Mouse (Mus musculus): ENCODE results near the gene Fam173b. TPM values are rescaled to one million over a fixed set of nuclear protein-coding genes. Genes with fewer than 3 reads are reported as not detected.

The Fam173b gene
- polyA plus RNA-seq, 1 experiment from 2014 or later, result 9.8 TPM

DNA sequence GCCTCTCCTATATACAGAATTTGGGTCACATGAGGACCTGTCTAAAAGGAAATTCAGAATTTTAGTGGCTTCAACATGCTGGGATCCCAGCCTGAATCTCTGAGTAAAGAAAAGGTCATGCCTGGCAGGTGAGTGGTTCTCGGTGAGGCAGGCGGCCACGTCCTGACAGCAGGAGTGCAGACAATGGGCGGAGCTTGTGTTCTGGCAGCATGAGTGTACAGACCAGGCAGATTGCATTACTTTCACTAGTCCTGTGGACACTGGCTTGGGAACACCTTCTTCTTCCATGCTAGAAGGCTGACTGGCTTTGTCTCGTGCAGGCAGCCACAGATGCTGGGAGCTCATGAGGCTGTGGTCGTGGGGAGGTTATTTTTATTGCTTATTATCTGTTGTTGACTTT, 5.2 kb downstream of the Fam173b start:
- H3K27me3 ChIP-seq (replicated peaks; ENCODE audit: control insufficient read depth, insufficient read depth, low read length), result no peaks in the 10 kb centered on the region
- H3K9ac ChIP-seq (ENCODE audit: low read depth, low read length), result no peak overlapping the region
- H3K9me3 ChIP-seq (ENCODE audit: control insufficient read depth), result no peaks in the 10 kb centered on the region
- peak overlapping the region; percentile 27; the same call in 1 of the 2 replicates for H3K4me2 ChIP-seq (replicated peaks; ENCODE audit: low read depth)
- TF ChIP-seq CTCF (IDR thresholded peaks at IDR 0.05; ENCODE audit: low read depth), result no peak
- WGBS, result 32% methylated on average over 6 of the region's 6 CpGs
- H3K4me1 ChIP-seq (replicated peaks; ENCODE audit: control insufficient read depth, insufficient read depth, low read length), result 0 out of 2 replicates have a peak, but pooled peaks cover 3% of the 10 kb centered on the region
- no peak overlapping the region for H3K27ac ChIP-seq (ENCODE audit: low read depth, low read length)
- no peak for ATAC-seq
- no peak overlapping the region for H3K4me3 ChIP-seq (ENCODE audit: low read depth, low read length)
- no peaks in the 10 kb centered on the region; the same call in 1 of the 2 replicates for H3K36me3 ChIP-seq (ENCODE audit: control insufficient read depth, insufficient read depth)

DNA sequence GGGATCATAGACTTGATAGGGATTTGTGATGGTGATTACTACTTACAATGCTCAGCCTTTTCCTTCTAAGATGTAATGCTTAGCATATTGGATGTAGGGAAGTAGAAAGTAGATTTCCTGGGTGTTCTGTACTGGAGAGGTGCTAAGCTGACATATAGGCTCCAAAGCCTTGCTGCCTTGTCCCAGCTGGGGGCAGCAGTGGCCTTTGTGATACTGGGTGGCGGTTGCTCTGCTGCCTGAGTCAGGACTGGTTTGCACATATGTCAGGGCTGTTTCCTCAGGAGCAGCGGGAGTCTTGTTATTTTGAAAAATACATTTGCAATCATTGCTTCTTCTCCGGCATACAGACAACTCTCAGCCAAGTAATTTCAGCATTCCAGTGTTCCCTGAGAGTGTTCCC, 9.4 kb downstream of the Fam173b start:
- Histone ChIP-seq H3K27me3 (replicated peaks; ENCODE audit: control insufficient read depth, insufficient read depth, low read length) (no peaks in the 10 kb centered on the region), H3K36me3 (ENCODE audit: control insufficient read depth, insufficient read depth) (peaks cover 13% of the 10 kb centered on the region; the same call in 1 of the 2 replicates), H3K4me1 (replicated peaks; ENCODE audit: control insufficient read depth, insufficient read depth, low read length) (no peaks in the 10 kb centered on the region), H3K9me3 (ENCODE audit: control insufficient read depth) (no peaks in the 10 kb centered on the region), H3K4me2 (replicated peaks; ENCODE audit: low read depth) (no peak overlapping the region), H3K9ac (ENCODE audit: low read depth, low read length) (no peak overlapping the region), H3K27ac (ENCODE audit: low read depth, low read length) (no peak overlapping the region), H3K4me3 (ENCODE audit: low read depth, low read length) (no peak overlapping the region)
- TF ChIP-seq CTCF (IDR thresholded peaks at IDR 0.05; ENCODE audit: low read depth), result peak; percentile 71
- WGBS, result 81% methylated on average over 3 of the region's 3 CpGs
- no peak for ATAC-seq

DNA sequence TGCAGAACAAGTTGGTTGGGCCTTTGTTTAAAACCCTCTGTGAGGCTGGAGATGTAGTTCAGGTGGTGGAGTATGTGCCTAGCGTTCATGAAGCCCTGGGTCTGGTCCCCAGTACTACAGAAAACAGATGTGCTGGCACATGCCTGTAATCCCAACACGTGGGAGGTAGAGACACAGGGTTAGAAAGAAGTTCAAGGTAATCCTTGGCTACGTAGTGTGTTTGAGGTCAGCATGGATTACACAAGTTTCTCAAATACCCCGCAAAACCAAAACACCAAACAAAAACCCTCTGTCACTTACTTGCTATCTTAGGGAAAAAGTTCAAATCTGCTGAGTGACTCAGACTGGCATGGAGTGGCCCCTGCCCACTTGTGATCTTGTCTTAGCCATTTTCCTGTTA, 10.3 kb downstream of the Fam173b start:
- no peaks in the 10 kb centered on the region for H3K27me3 ChIP-seq (replicated peaks; ENCODE audit: control insufficient read depth, insufficient read depth, low read length)
- H3K27ac ChIP-seq (ENCODE audit: low read depth, low read length), result no peak overlapping the region
- ATAC-seq, result no peak
- peaks cover 17% of the 10 kb centered on the region; the same call in 1 of the 2 replicates for H3K36me3 ChIP-seq (ENCODE audit: control insufficient read depth, insufficient read depth)
- H3K9me3 ChIP-seq (ENCODE audit: control insufficient read depth), result no peaks in the 10 kb centered on the region
- no peak overlapping the region for H3K9ac ChIP-seq (ENCODE audit: low read depth, low read length)
- WGBS, result 96% methylated on average over 4 of the region's 4 CpGs
- H3K4me2 ChIP-seq (replicated peaks; ENCODE audit: low read depth), result no peak overlapping the region
- H3K4me1 ChIP-seq (replicated peaks; ENCODE audit: control insufficient read depth, insufficient read depth, low read length), result no peaks in the 10 kb centered on the region
- TF ChIP-seq CTCF (IDR thresholded peaks at IDR 0.05; ENCODE audit: low read depth), result no peak
- H3K4me3 ChIP-seq (ENCODE audit: low read depth, low read length), result no peak overlapping the region

DNA sequence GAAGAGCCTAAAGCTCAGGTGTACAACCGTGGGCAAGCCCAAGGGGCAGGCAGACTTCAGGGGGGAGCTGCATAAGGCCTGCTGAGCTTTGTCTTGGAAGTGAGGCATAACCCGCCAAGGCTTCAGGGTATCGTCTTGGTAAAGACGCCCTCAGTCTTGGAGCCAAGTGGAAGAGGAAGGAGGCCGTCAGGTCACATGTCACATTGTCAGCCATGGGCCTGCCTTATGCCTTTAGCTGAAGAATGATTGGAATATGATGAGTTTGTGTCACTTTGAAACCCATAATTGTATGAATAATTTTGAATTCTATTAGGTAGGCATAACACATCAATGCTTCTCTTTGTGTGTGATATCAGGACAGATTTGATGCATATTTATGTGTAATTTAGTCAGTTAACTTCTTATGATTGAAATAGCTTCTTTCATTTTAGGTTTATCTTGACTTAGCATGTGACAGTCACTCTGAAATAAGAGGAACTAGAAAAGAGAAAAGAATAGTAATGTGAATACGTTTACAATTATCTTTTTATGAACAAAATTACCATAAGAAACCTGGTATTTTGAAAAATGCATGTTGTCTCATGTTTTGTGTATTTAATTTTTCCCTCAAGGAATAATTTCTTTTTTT, 12.3 kb downstream of the Fam173b start:
- Histone ChIP-seq H3K4me2 (replicated peaks; ENCODE audit: low read depth) (no peak overlapping the region), H3K36me3 (ENCODE audit: control insufficient read depth, insufficient read depth) (peaks cover 25% of the 10 kb centered on the region; the same call in 1 of the 2 replicates), H3K4me3 (ENCODE audit: low read depth, low read length) (no peak overlapping the region), H3K4me1 (replicated peaks; ENCODE audit: control insufficient read depth, insufficient read depth, low read length) (no peaks in the 10 kb centered on the region), H3K27ac (ENCODE audit: low read depth, low read length) (no peak overlapping the region), H3K9me3 (ENCODE audit: control insufficient read depth) (no peaks in the 10 kb centered on the region), H3K27me3 (replicated peaks; ENCODE audit: control insufficient read depth, insufficient read depth, low read length) (no peaks in the 10 kb centered on the region), H3K9ac (ENCODE audit: low read depth, low read length) (no peak overlapping the region)
- 87% methylated on average over 6 of the region's 6 CpGs for WGBS
- no peak for ATAC-seq
- TF ChIP-seq CTCF (IDR thresholded peaks at IDR 0.05; ENCODE audit: low read depth), result no peak

DNA sequence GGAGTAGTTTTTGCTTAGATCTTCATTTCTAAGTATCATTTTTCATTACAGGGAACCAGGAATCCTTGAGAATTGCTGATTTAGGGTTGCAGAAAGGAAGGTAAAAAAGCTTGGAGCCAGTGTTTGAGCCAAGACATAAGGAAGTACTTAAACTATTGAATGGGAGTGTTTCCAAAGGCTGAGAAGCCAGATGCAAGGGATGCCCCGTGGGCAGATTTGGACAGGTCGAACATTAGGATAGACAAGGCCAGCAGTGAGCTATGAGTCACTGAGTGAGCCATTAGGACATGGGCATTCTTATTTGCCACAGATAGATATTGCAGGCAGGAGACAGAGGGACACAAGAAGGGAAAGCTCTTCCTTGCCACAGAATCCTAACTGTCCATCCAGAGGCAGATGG, 13.0 kb downstream of the Fam173b start:
- no peak for TF ChIP-seq CTCF (IDR thresholded peaks at IDR 0.05; ENCODE audit: low read depth)
- Histone ChIP-seq H3K4me2 (replicated peaks; ENCODE audit: low read depth) (no peak overlapping the region), H3K4me3 (ENCODE audit: low read depth, low read length) (no peak overlapping the region), H3K27me3 (replicated peaks; ENCODE audit: control insufficient read depth, insufficient read depth, low read length) (no peaks in the 10 kb centered on the region), H3K9ac (ENCODE audit: low read depth, low read length) (no peak overlapping the region), H3K4me1 (replicated peaks; ENCODE audit: control insufficient read depth, insufficient read depth, low read length) (no peaks in the 10 kb centered on the region), H3K9me3 (ENCODE audit: control insufficient read depth) (no peaks in the 10 kb centered on the region), H3K36me3 (ENCODE audit: control insufficient read depth, insufficient read depth) (peaks cover 29% of the 10 kb centered on the region; the same call in 1 of the 2 replicates), H3K27ac (ENCODE audit: low read depth, low read length) (no peak overlapping the region)
- 85% methylated on average over 2 of the region's 2 CpGs for WGBS
- no peak for ATAC-seq

DNA sequence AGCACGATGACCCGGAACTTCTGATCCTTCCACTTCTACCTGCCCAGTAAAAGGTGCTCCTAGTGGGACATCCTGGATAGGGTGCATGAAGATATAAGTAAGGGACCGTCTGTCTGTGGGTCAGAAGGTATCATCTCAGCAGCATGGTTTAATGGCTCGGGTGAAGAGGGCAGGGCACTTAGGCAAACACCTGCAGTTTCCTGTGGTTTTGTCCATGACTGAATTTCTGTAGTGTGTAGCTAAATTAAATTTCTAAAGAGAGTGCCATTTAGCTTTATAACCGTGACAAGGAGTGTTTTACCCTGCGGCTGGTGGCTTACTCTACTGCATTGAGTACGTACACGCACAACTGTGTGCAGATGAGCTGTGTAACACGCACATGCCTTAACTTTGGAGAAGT, 15.6 kb downstream of the Fam173b start:
- Histone ChIP-seq H3K9ac (ENCODE audit: low read depth, low read length) (no peak overlapping the region), H3K27ac (ENCODE audit: low read depth, low read length) (no peak overlapping the region), H3K4me1 (replicated peaks; ENCODE audit: control insufficient read depth, insufficient read depth, low read length) (no peaks in the 10 kb centered on the region), H3K9me3 (ENCODE audit: control insufficient read depth) (no peaks in the 10 kb centered on the region), H3K4me2 (replicated peaks; ENCODE audit: low read depth) (no peak overlapping the region), H3K4me3 (ENCODE audit: low read depth, low read length) (no peak overlapping the region), H3K27me3 (replicated peaks; ENCODE audit: control insufficient read depth, insufficient read depth, low read length) (no peaks in the 10 kb centered on the region), H3K36me3 (ENCODE audit: control insufficient read depth, insufficient read depth) (peaks cover 42% of the 10 kb centered on the region; the same call in 1 of the 2 replicates)
- no peak for ATAC-seq
- TF ChIP-seq CTCF (IDR thresholded peaks at IDR 0.05; ENCODE audit: low read depth), result no peak
- whole genome bisulfite sequencing, result 91% methylated on average over 9 of the region's 9 CpGs

Data from intestine, postnatal 0 days (tissue).